Mouse (Mus musculus) midbrain, postnatal 0 days (tissue): ENCODE results near the gene Hist1h2ao. TPM values are rescaled to one million over a fixed set of nuclear protein-coding genes. Genes with fewer than 3 reads are reported as not detected.
"Not testable (repeated sequence)": the region's sequence is repeated elsewhere in the genome, so short reads cannot be mapped to it uniquely, and the experiment has no call there.

Experiments used
- ATAC-seq: fragments of 200-750 bp; cut with Nextera tagmentation; 2 replicates; pipeline ENCODE4 v1.8.0; 2017; ENCODE audit warnings: moderate number of reproducible peaks, mild to moderate bottlenecking, moderate TSS enrichment, moderate library complexity; ENCODE audit not compliant: low FRiP score
- DNase-seq: peaks from one replicate; pipeline ENCODE4 v3.0.0-alpha.2; 2015; ENCODE audit warnings: low spot score
- H3K27ac ChIP-seq: fragments of 300-500 bp; sonication (generic); 2 replicates; pipeline ENCODE4 v1.5.1; 2014; ENCODE audit warnings: low read depth, mild to moderate bottlenecking, low read length, mixed read lengths
- H3K27me3 ChIP-seq: fragments of 300-500 bp; sonication (generic); 2 replicates; pipeline ENCODE4 v1.6.1; 2014; ENCODE audit warnings: low read length, control low read depth, mixed read lengths; ENCODE audit not compliant: insufficient read depth
- H3K36me3 ChIP-seq: fragments of 300-500 bp; sonication (generic); 2 replicates; pipeline ENCODE4 v1.6.1; 2014; ENCODE audit warnings: low read length, control low read depth, mixed read lengths; ENCODE audit not compliant: insufficient read depth
- H3K4me1 ChIP-seq: fragments of 300-500 bp; sonication (generic); 2 replicates; pipeline ENCODE4 v1.6.1; 2014; ENCODE audit warnings: mild to moderate bottlenecking, control low read depth, antibody characterized with exemption, low read length, mixed read lengths; ENCODE audit not compliant: insufficient read depth
- H3K4me2 ChIP-seq: fragments of 300-500 bp; sonication (generic); 2 replicates; pipeline ENCODE4 v1.6.1; 2014; ENCODE audit warnings: low read depth, mild to moderate bottlenecking, low read length, mixed read lengths; ENCODE audit not compliant: poor library complexity, severe bottlenecking
- H3K4me3 ChIP-seq: fragments of 300-500 bp; sonication (generic); 2 replicates; pipeline ENCODE4 v1.5.1; 2014; ENCODE audit warnings: low read depth, mild to moderate bottlenecking, low read length, moderate library complexity
- H3K9ac ChIP-seq: fragments of 300-500 bp; sonication (generic); replicated peaks from 2 replicates; pipeline ENCODE4 v1.6.1; 2014; ENCODE audit warnings: mild to moderate bottlenecking, low read length, moderate library complexity, mixed read lengths; ENCODE audit not compliant: poor library complexity, severe bottlenecking
- H3K9me3 ChIP-seq: fragments of 300-500 bp; sonication (generic); 2 replicates; pipeline ENCODE4 v1.6.1; 2016; ENCODE audit warnings: low read length, control low read depth
- CTCF ChIP-seq: IDR thresholded peaks from 2 replicates; pipeline ENCODE4 v1.5.1; 2016; ENCODE audit warnings: antibody characterized with exemption, mild to moderate bottlenecking
- WGBS: fragments of 180-500 bp; shearing (Covaris S2); extraction: QIAGEN DNeasy Blood & Tissue Kit; methylation state at CpG from one replicate; pipeline ENCODE4 v1.1.7; 2014; 5-methylcytosine and 5-hydroxymethylcytosine counted together
- polyA plus RNA-seq: library from polyadenylated mRNA; unstranded; fragments of >200 nt; fragmentation: Nextera tagmentation; extraction: Ambion mirVana; gene quantifications from 2 replicates; pipeline ENCODE4 v1.2.1, GENCODE M21; 2015
- total RNA-seq: library from RNA; depleted of rRNA; stranded (reverse); fragments of >200 nt; gene quantifications from 2 replicates; pipeline ENCODE4 v1.2.3, GENCODE M21; 2014

The Hist1h2ao gene
- total and polyA plus RNA-seq, 2 experiments from 2014 or later, result not detected

GRCm38 (mm10) chr13:21787760-21788593, 22.3 kb upstream of the Hist1h2ao start:
- 14% methylated on average over 13 of the region's 21 CpGs for WGBS
- H3K9me3 ChIP-seq, result no peaks in the 10 kb centered on the region
- peaks cover 4% of the 10 kb centered on the region; the same call in 1 of the 2 replicates for H3K4me1 ChIP-seq
- H3K4me3 ChIP-seq, result peak overlapping the region; percentile 36
- ATAC-seq, result peak; percentile 24
- no peak for TF ChIP-seq CTCF
- no peak overlapping the region for H3K9ac ChIP-seq
- H3K4me2 ChIP-seq, result peak overlapping the region; percentile 52
- no peaks in the 10 kb centered on the region for H3K27me3 ChIP-seq
- DNase-seq, result no peak
- no peak overlapping the region for H3K27ac ChIP-seq
- no peaks in the 10 kb centered on the region for H3K36me3 ChIP-seq

GRCm38 (mm10) chr13:21789925-21790324, 20.3 kb upstream of the Hist1h2ao start:
- H3K36me3 ChIP-seq, result no peaks in the 10 kb centered on the region
- H3K27ac ChIP-seq, result no peak overlapping the region
- no peak overlapping the region for H3K4me3 ChIP-seq
- DNase-seq (no peak), ATAC-seq (no peak)
- TF ChIP-seq CTCF, result no peak
- no peaks in the 10 kb centered on the region for H3K9me3 ChIP-seq
- H3K27me3 ChIP-seq, result no peaks in the 10 kb centered on the region
- H3K9ac ChIP-seq, result no peak overlapping the region
- H3K4me2 ChIP-seq, result no peak overlapping the region
- 75% methylated on average over 6 of the region's 6 CpGs for WGBS
- no peaks in the 10 kb centered on the region for H3K4me1 ChIP-seq

- H3K27me3 ChIP-seq, result no peaks in the 10 kb centered on the region
- H3K36me3 ChIP-seq, result no peaks in the 10 kb centered on the region
- WGBS, result 6% methylated on average over 16 of the region's 18 CpGs
- no peaks in the 10 kb centered on the region for H3K9me3 ChIP-seq
- H3K4me3 ChIP-seq, result no peak overlapping the region
- TF ChIP-seq CTCF, result no peak
- H3K9ac ChIP-seq, result peak overlapping the region; percentile 36; the same call in 1 of the 2 replicates
- DNase-seq (no peak), ATAC-seq (no peak)
- no peaks in the 10 kb centered on the region for H3K4me1 ChIP-seq
- no peak overlapping the region for H3K27ac ChIP-seq
- peak overlapping the region; percentile 29 for H3K4me2 ChIP-seq
Measured at GRCm38 (mm10) chr13:21790601-21791283, 19.5 kb upstream of the Hist1h2ao start.

GRCm38 (mm10) chr13:21795584-21795983, 14.7 kb upstream of the Hist1h2ao start:
- Histone ChIP-seq H3K4me1 (no peaks in the 10 kb centered on the region), H3K9ac (no peak overlapping the region), H3K9me3 (no peaks in the 10 kb centered on the region), H3K4me2 (no peak overlapping the region), H3K27me3 (no peaks in the 10 kb centered on the region), H3K27ac (no peak overlapping the region), H3K4me3 (no peak overlapping the region), H3K36me3 (no peaks in the 10 kb centered on the region)
- 94% methylated on average over 7 of the region's 7 CpGs for WGBS
- ATAC-seq, result no peak
- TF ChIP-seq CTCF, result no peak
- no peak for DNase-seq

GRCm38 (mm10) chr13:21797163-21797562, 13.1 kb upstream of the Hist1h2ao start:
- not testable (repeated sequence) for H3K9me3 ChIP-seq, H3K4me1 ChIP-seq, ATAC-seq, H3K27me3 ChIP-seq, H3K4me2 ChIP-seq, H3K27ac ChIP-seq, H3K4me3 ChIP-seq, DNase-seq, H3K36me3 ChIP-seq, H3K9ac ChIP-seq

GRCm38 (mm10) chr13:21803058-21803457, 7.2 kb upstream of the Hist1h2ao start:
- not testable (repeated sequence) for H3K9me3 ChIP-seq, DNase-seq, H3K9ac ChIP-seq, H3K36me3 ChIP-seq, H3K4me3 ChIP-seq, H3K4me2 ChIP-seq, H3K27ac ChIP-seq, H3K4me1 ChIP-seq, H3K27me3 ChIP-seq
- peak; percentile 76 for ATAC-seq
- WGBS, result no CpG with 5 or more reads among the region's 4 CpGs

GRCm38 (mm10) chr13:21811074-21811473, 809 bp downstream of the Hist1h2ao start:
- not testable (repeated sequence) for H3K4me1 ChIP-seq, DNase-seq, H3K27ac ChIP-seq, H3K9ac ChIP-seq, H3K9me3 ChIP-seq, H3K4me2 ChIP-seq, H3K4me3 ChIP-seq, H3K36me3 ChIP-seq, H3K27me3 ChIP-seq
- peak; percentile 28; the same call in 1 of the 2 replicates for ATAC-seq
- no CpG with 5 or more reads among the region's 8 CpGs for WGBS

- H3K27ac ChIP-seq, H3K9me3 ChIP-seq, DNase-seq, H3K36me3 ChIP-seq, H3K4me3 ChIP-seq, H3K27me3 ChIP-seq, H3K4me1 ChIP-seq, H3K9ac ChIP-seq: not testable (repeated sequence)
- peak within 1 kb of the TSS; percentile 9; the same call in 1 of the 2 replicates for H3K4me2 ChIP-seq
- ATAC-seq, result peak; percentile 72
- WGBS, result no CpG with 5 or more reads among the region's 24 CpGs
Measured at GRCm38 (mm10) chr13:21811539-21811938, 1.3 kb downstream of the Hist1h2ao start, which contains the start of gene Hist1h4m. Gene Hist1h4m, plus strand, starts transcription at chr13:21811746.
